Mouse (Mus musculus) small intestine, adult 2 months (tissue): ENCODE measurements around the gene Zfhx2.

ENCODE experiments used
- CTCF ChIP-seq: fragments of 200-500 bp; IDR thresholded peaks from 2 replicates; pipeline ENCODE4 v1.5.1; 2012; ENCODE audit warnings: low read depth, mild to moderate bottlenecking, control low read depth, inconsistent platforms, low read length, moderate library complexity, mixed read lengths; ENCODE audit not compliant: insufficient replicate concordance, insufficient read length; ENCODE audit errors: extremely low read depth
- POLR2A ChIP-seq: fragments of 200-500 bp; IDR thresholded peaks from 2 replicates; pipeline ENCODE4 v1.6.1; 2012; ENCODE audit warnings: low read depth, mild to moderate bottlenecking, control low read depth, inconsistent platforms, low read length, moderate library complexity

DNA sequence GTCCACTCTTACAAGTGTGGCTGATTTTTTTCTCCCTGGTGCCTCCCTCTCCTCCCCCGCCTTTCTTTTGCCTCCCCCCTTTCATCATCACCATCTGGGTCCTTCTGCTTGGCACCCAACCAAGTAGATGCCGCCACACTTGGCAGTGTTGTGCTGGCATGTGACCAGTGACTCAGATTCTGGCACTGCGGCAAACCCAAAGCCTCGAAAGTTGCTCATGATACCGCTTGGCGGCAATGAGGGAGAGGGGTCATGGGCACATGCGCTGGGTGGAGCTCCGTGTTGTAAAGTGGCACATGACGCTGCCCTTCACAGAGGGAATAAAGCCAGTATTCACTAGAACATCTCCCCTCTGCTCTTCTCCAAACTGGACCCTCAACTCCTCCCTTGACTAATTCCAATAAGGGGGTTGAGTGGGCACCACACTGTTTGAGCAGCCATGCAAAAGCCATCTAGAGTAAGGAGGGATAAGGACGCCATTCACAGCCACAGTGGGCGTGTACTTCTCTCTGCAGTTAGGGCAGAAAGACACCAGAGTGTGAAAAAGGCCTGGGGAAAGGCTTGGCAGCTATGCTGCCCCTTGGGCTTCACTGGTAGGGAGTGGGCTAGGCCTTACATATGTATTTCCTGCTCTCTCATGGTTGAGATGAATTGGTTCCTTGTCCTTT lies 36.8 kb downstream of the Zfhx2 start:
- TF ChIP-seq POLR2A, result no peak
- no peak for TF ChIP-seq CTCF
